Mouse (Mus musculus) intestine, postnatal 0 days (tissue): ENCODE measurements around the gene Camkmt. TPM values are rescaled to one million over a fixed set of nuclear protein-coding genes. Genes with fewer than 3 reads are reported as not detected.
A peak's percentile ranks its signal among the peaks of the same experiment; 100 is the strongest.

Experiments used
- ATAC-seq: fragments of 200-750 bp; cut with Nextera tagmentation; 2 replicates; pipeline ENCODE4 v1.8.0; 2017; ENCODE audit warnings: mild to moderate bottlenecking, moderate TSS enrichment, moderate library complexity
- H3K27ac ChIP-seq: fragments of 300-500 bp; sonication (generic); 2 replicates; pipeline ENCODE4 v1.5.1; 2014; ENCODE audit warnings: mild to moderate bottlenecking, low read depth, low read length, moderate library complexity
- H3K27me3 ChIP-seq: fragments of 300-500 bp; sonication (generic); replicated peaks from 2 replicates; pipeline ENCODE4 v1.6.1; 2014; ENCODE audit warnings: low read length, mixed read lengths; ENCODE audit not compliant: control insufficient read depth, insufficient read depth
- H3K36me3 ChIP-seq: fragments of 300-500 bp; sonication (generic); 2 replicates; pipeline ENCODE4 v1.6.1; 2014; ENCODE audit warnings: mild to moderate bottlenecking, moderate library complexity; ENCODE audit not compliant: control insufficient read depth, insufficient read depth
- H3K4me1 ChIP-seq: fragments of 300-500 bp; sonication (generic); replicated peaks from 2 replicates; pipeline ENCODE4 v1.6.1; 2014; ENCODE audit warnings: antibody characterized with exemption, low read length, mixed read lengths; ENCODE audit not compliant: control insufficient read depth, insufficient read depth
- H3K4me2 ChIP-seq: fragments of 300-500 bp; sonication (generic); replicated peaks from 2 replicates; pipeline ENCODE4 v1.6.1; 2014; ENCODE audit warnings: low read depth, mild to moderate bottlenecking, moderate library complexity
- H3K4me3 ChIP-seq: fragments of 300-500 bp; sonication (generic); 2 replicates; pipeline ENCODE4 v1.5.1; 2014; ENCODE audit warnings: low read depth, low read length
- H3K9ac ChIP-seq: fragments of 300-500 bp; sonication (generic); 2 replicates; pipeline ENCODE4 v1.6.1; 2014; ENCODE audit warnings: mild to moderate bottlenecking, low read depth, low read length
- H3K9me3 ChIP-seq: fragments of 300-500 bp; sonication (generic); 2 replicates; pipeline ENCODE4 v1.6.1; 2016; ENCODE audit warnings: mixed run types; ENCODE audit not compliant: control insufficient read depth
- CTCF ChIP-seq: sonication (generic); IDR thresholded peaks from 2 replicates; pipeline ENCODE4 v1.5.1; 2016; ENCODE audit warnings: low read depth, mild to moderate bottlenecking, control low read depth, antibody characterized with exemption, moderate library complexity
- WGBS: fragments of 180-500 bp; shearing (Covaris S2); extraction: QIAGEN DNeasy Blood & Tissue Kit; methylation state at CpG from one replicate; pipeline ENCODE4 v1.1.7; 2014; 5-methylcytosine and 5-hydroxymethylcytosine counted together
- polyA plus RNA-seq: library from polyadenylated mRNA; unstranded; fragments of >200 nt; fragmentation: Nextera tagmentation; extraction: Ambion mirVana; gene quantifications from 2 replicates; pipeline ENCODE4 v1.2.1, GENCODE M21; 2015

Camkmt gene
- polyA plus RNA-seq, 1 experiment from 2014 or later, result 7.7 TPM

DNA sequence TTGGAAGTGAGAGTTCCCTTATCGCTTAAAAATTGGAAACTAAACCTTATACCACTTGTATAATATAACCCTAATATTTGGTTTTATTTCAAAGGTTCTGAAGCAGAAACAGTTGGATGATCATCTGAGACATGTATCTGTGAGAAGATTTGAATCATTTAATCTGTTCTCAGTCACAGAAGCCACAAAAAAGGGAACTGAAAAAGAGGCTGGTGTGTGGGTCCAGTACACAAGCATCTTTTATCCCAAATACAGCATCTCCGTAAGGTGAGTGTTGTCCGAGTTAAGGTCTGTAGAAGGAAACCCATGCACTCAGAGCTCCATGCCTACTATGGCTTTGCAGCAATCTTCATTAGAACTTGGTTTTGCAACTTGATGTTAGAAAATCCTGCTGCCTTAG lies 6.0 kb downstream of the Camkmt start:
- no peak overlapping the region for H3K4me3 ChIP-seq
- H3K4me2 ChIP-seq, result no peak overlapping the region
- no peaks in the 10 kb centered on the region for H3K27me3 ChIP-seq
- H3K36me3 ChIP-seq, result peaks cover 15% of the 10 kb centered on the region
- 96% methylated on average over 3 of the region's 3 CpGs for WGBS
- no peak for TF ChIP-seq CTCF
- no peaks in the 10 kb centered on the region for H3K4me1 ChIP-seq
- no peaks in the 10 kb centered on the region for H3K9me3 ChIP-seq
- no peak overlapping the region for H3K9ac ChIP-seq
- no peak overlapping the region for H3K27ac ChIP-seq
- no peak for ATAC-seq

GRCm38 (mm10) chr17:85098677-85099323 lies 8.4 kb downstream of the Camkmt start:
- 95% methylated on average over 7 of the region's 7 CpGs for WGBS
- ATAC-seq, result no peak
- no peaks in the 10 kb centered on the region for H3K27me3 ChIP-seq
- TF ChIP-seq CTCF, result no peak
- no peaks in the 10 kb centered on the region for H3K4me1 ChIP-seq
- H3K9me3 ChIP-seq, result no peaks in the 10 kb centered on the region
- H3K27ac ChIP-seq, result no peak overlapping the region
- peaks cover 15% of the 10 kb centered on the region for H3K36me3 ChIP-seq
- H3K9ac ChIP-seq, result no peak overlapping the region
- no peak overlapping the region for H3K4me3 ChIP-seq
- H3K4me2 ChIP-seq, result no peak overlapping the region

GRCm38 (mm10) chr17:85100232-85100631 lies 9.9 kb downstream of the Camkmt start:
- TF ChIP-seq CTCF, result no peak
- peaks cover 15% of the 10 kb centered on the region for H3K36me3 ChIP-seq

GRCm38 (mm10) chr17:85101751-85102150 lies 11.4 kb downstream of the Camkmt start:
- Histone ChIP-seq H3K4me2 (no peak overlapping the region), H3K27ac (no peak overlapping the region), H3K4me1 (no peaks in the 10 kb centered on the region), H3K4me3 (no peak overlapping the region), H3K9me3 (no peaks in the 10 kb centered on the region), H3K27me3 (no peaks in the 10 kb centered on the region), H3K9ac (no peak overlapping the region), H3K36me3 (peaks cover 15% of the 10 kb centered on the region)
- ATAC-seq, result no peak
- no peak for TF ChIP-seq CTCF
- WGBS, result 89% methylated on average over 7 of the region's 7 CpGs

More at GRCm38 (mm10) chr17:85100232-85100631, 9.9 kb downstream of the Camkmt start:
- H3K4me3 ChIP-seq, result no peak overlapping the region
- H3K9ac ChIP-seq, result no peak overlapping the region
- 70% methylated on average over 3 of the region's 3 CpGs for WGBS
- H3K4me2 ChIP-seq, result no peak overlapping the region
- no peak overlapping the region for H3K27ac ChIP-seq
- no peak for ATAC-seq
- H3K9me3 ChIP-seq, result no peaks in the 10 kb centered on the region
- H3K27me3 ChIP-seq, result no peaks in the 10 kb centered on the region
- no peaks in the 10 kb centered on the region for H3K4me1 ChIP-seq

DNA sequence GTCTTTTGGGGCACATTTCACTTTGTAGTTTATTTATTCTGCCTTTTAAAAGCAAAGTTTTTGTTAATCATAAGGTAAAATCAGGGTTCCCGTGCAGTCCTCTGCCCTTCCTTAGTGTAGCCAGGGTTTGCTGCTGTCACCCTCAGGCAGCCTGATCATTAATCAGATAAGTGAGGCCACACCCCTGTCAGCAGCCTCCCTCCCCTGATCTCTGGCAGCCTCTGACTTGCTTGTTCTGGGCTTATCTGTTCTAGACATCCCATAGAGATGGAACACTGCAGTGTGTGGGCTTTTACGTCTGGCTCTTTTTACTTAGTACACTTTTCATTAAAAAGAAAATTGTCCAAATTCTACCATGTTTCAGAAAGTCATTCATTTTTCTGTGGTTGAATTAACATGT lies 13.0 kb downstream of the Camkmt start:
- no peak for TF ChIP-seq CTCF
- H3K4me1 ChIP-seq, result no peaks in the 10 kb centered on the region
- H3K4me2 ChIP-seq, result no peak overlapping the region
- no peaks in the 10 kb centered on the region for H3K27me3 ChIP-seq
- H3K9ac ChIP-seq, result no peak overlapping the region
- no peaks in the 10 kb centered on the region for H3K9me3 ChIP-seq
- ATAC-seq, result no peak
- H3K36me3 ChIP-seq, result peaks cover 9% of the 10 kb centered on the region; the same call in 1 of the 2 replicates
- WGBS, result 20% methylated on average over 2 of the region's 2 CpGs
- H3K4me3 ChIP-seq, result no peak overlapping the region
- no peak overlapping the region for H3K27ac ChIP-seq

GRCm38 (mm10) chr17:85110640-85111039 lies 20.3 kb downstream of the Camkmt start:
- Histone ChIP-seq H3K36me3 (no peaks in the 10 kb centered on the region), H3K27me3 (no peaks in the 10 kb centered on the region), H3K4me1 (no peaks in the 10 kb centered on the region), H3K9ac (no peak overlapping the region), H3K27ac (no peak overlapping the region), H3K4me2 (0 out of 2 replicates have a peak overlapping the region, but pooled peaks have one; percentile 7), H3K4me3 (no peak overlapping the region), H3K9me3 (no peaks in the 10 kb centered on the region)
- no peak for TF ChIP-seq CTCF
- peak; percentile 73 for ATAC-seq
- 97% methylated on average over 1 of the region's 1 CpGs for WGBS
